Mouse (Mus musculus) monocyte, adult 59 days (primary cell): ENCODE data around the gene Hypm. TPM values are rescaled to one million over a fixed set of nuclear protein-coding genes. Genes with fewer than 3 reads are reported as not detected.

ENCODE experiments used
- total RNA-seq, 2 experiments: library from RNA; stranded (reverse); gene quantifications; one replicate each; pipeline ENCODE4 v1.2.4; 2023

Hypm gene
- total RNA-seq: not detected

DNA sequence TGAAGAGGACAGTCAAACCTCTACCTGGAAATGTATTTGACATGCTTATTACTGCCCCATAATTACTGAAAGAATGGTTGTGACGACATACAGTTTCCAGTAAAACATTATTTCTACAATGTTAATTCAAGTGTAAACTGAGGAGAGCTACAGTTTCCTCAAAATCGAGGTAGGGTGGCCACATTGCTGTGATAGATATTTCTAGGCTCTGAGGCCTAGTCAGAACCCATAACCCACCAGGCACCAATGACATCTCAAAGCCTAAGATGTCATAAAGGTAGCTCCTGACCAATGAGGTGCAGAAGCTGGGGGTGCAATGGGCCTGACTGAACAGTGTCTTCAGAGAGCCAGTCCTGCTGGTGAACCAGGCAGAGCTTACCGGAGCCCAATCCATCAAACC is at the start of gene Hypm:
Gene Hypm (plus strand): TSS at position 301 of the 400 bp plus-strand sequence.

DNA sequence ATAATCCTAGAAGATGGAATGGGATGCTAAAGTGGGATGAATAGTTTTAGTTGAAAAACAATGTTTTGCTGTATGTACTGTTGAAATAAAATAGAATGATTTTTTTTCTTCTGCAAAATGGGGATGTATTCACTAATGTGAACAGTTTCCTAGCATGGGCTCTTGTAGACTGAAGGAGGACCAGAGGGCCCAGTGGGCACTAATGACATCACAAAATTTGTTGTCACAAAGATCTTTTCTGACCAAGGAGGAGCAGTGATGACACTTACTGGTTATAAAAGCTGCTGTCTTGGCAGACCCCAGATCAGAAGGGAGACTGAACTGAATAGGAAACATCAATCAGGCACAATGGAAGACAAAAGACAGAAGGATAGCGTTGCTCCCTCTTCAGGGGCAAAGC is 2.7 kb downstream of the Hypm start, which contains the start of gene H2al3:
Gene H2al3 (plus strand): TSS at position 301 of the 400 bp plus-strand sequence.

DNA sequence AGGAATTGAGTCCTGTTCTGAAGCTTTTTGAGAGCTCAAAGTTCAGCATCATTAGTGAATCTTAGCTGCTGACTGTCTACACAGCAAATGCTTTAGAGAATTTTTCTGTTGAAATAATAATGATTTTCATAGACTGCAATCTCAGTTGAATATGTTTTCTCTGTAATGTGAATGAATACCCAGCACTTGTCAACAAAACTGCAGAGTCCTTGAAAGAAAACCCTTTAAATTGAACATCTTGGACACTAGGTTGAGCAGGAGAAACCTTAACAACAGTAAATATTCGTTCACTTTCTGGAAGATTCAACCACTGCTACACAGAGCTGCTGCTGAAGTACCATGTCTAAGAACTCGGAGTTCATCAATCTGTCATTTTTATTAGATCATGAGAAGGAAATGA is 38.6 kb downstream of the Hypm start, which contains the start of gene Sytl5:
Gene Sytl5 (plus strand): TSS at position 301 of the 400 bp plus-strand sequence.

Other genes with a start within 250 kb of the Hypm start
- gene Dynlt3, start 183.9 kb upstream of the Hypm start, total RNA-seq: 10 to 100 TPM; 27.9 to 49.7 TPM
- not detected for gene H2al3, start 2.8 kb downstream of the Hypm start, total RNA-seq
- gene Sytl5, start 38.7 kb downstream of the Hypm start, total RNA-seq: not detected